Mouse (Mus musculus): ENCODE measurements around the gene Hmg20b. TPM values are rescaled to one million over a fixed set of nuclear protein-coding genes. Genes with fewer than 3 reads are reported as not detected.

Hmg20b gene
- polyA plus RNA-seq, 1 experiment from 2014 or later = 72.2 TPM

DNA sequence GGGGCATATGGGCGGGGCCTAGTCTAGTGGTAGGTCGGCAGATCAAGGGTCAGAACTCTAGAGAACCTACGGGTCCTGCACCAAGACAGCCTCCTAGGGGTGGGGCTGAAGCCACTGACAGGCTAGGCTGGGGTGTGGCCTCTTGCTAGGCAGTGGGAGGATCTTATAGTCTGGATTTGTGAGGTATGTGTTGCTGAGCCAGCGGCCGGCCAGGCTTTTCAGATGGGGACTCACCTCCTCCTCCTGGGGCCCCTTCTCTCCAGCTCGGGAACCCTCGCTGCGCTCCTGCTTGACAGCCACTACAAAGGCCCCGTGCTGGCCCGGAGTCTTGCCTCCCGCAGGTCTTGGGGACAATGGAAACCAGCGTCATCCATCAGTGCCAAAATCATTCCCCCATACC is 1.1 kb downstream of the Hmg20b start:
- H3K9ac ChIP-seq (ENCODE audit: low read length) = peak overlapping the region; percentile 82
- peak overlapping the region; percentile 90 for H3K4me2 ChIP-seq (replicated peaks; ENCODE audit: low read depth)
- H3K4me3 ChIP-seq (ENCODE audit: low read depth, low read length) = peak overlapping the region; percentile 71
- TF ChIP-seq EP300 (optimal IDR thresholded peaks at IDR 0.05) (no peak), CTCF (IDR thresholded peaks at IDR 0.05; ENCODE audit: low read depth) (peak; percentile 19; the same call in 1 of the 2 replicates)
- WGBS = 5% methylated on average over 11 of the region's 12 CpGs
- peak; percentile 77 for DNase-seq (ENCODE audit: low spot score)
- ATAC-seq (ENCODE audit: low FRiP score, low TSS enrichment) = peak; percentile 38; the same call in 1 of the 2 replicates
- H3K27me3 ChIP-seq (ENCODE audit: control insufficient read depth, insufficient read depth, low read length) = no peaks in the 10 kb centered on the region
- H3K27ac ChIP-seq (replicated peaks) = peak overlapping the region; percentile 91
- no peaks in the 10 kb centered on the region for H3K36me3 ChIP-seq (ENCODE audit: control insufficient read depth, insufficient read depth, low read length)
- no peaks in the 10 kb centered on the region for H3K9me3 ChIP-seq (ENCODE audit: control insufficient read depth, low read length)
- H3K4me1 ChIP-seq (replicated peaks; ENCODE audit: control insufficient read depth, insufficient read depth) = peaks cover 5% of the 10 kb centered on the region

DNA sequence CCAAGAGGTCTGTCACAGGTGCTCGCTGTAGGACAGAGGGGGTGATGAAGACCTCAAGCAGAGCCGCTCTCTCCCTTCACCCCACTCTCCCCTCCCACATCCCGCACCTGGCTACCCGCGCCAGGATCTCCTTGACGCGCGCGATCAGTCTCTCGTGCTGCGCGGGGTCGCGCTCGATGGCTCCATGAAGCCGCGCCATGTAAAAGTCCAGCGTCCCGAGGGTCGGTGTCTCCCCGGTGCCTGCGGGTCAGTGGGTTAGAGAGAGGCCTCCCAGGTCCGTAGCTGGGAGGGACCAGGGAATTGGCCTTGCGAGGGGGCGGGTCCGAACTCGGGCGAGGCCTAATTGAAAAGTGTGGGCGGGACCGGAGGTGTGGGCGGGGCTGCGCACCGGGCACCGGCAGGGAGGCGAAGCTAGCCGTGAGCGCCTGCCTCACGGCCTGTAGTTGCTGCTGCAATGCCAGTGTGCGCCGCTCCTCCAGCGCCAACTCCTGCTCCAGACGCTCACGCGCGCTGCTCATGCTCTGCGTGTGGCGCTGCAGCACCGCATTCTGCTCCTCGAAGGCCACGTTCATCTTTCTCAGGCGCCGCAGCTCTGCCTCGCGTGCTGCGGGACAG is 3.7 kb downstream of the Hmg20b start:
- DNase-seq (ENCODE audit: low spot score) = peak; percentile 93
- 0 out of 2 replicates have a peak overlapping the region, but pooled peaks have one; percentile 31 for H3K9ac ChIP-seq (ENCODE audit: low read length)
- H3K4me3 ChIP-seq (ENCODE audit: low read depth, low read length) = no peak overlapping the region
- no peaks in the 10 kb centered on the region for H3K36me3 ChIP-seq (ENCODE audit: control insufficient read depth, insufficient read depth, low read length)
- 18% methylated on average over 52 of the region's 55 CpGs for WGBS
- H3K4me2 ChIP-seq (replicated peaks; ENCODE audit: low read depth) = peak overlapping the region; percentile 46
- peak; percentile 55 for ATAC-seq (ENCODE audit: low FRiP score, low TSS enrichment)
- 0 out of 2 replicates have a peak, but pooled peaks cover 3% of the 10 kb centered on the region for H3K27me3 ChIP-seq (ENCODE audit: control insufficient read depth, insufficient read depth, low read length)
- peaks cover 5% of the 10 kb centered on the region for H3K4me1 ChIP-seq (replicated peaks; ENCODE audit: control insufficient read depth, insufficient read depth)
- TF ChIP-seq CTCF (IDR thresholded peaks at IDR 0.05; ENCODE audit: low read depth) (peak; percentile 62), EP300 (optimal IDR thresholded peaks at IDR 0.05) (no peak)
- H3K27ac ChIP-seq (replicated peaks) = peak overlapping the region; percentile 65; the same call in 1 of the 2 replicates
- no peaks in the 10 kb centered on the region for H3K9me3 ChIP-seq (ENCODE audit: control insufficient read depth, low read length)

DNA sequence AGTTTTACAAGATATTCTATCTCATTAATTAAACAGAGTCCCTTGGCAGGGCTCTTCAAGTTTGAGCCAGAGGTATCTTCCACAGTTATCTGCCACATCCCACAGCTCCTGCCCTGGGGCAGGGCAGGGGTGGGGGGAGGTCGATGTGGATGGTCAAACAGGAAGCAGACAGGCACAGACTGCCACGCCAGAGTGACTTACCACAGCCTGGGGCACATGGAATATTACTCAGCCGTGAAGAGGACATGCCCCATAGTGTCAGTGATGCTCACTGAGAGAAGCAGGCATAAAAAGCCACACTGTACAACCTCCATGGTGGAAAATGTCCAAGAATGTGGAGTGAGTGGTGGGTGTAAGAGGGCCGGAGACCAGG is 5.1 kb downstream of the Hmg20b start:
- 86% methylated on average over 4 of the region's 4 CpGs for WGBS
- H3K27ac ChIP-seq (replicated peaks) = no peak overlapping the region
- no peak overlapping the region for H3K4me2 ChIP-seq (replicated peaks; ENCODE audit: low read depth)
- H3K27me3 ChIP-seq (ENCODE audit: control insufficient read depth, insufficient read depth, low read length) = 0 out of 2 replicates have a peak, but pooled peaks cover 3% of the 10 kb centered on the region
- H3K4me3 ChIP-seq (ENCODE audit: low read depth, low read length) = no peak overlapping the region
- no peak for TF ChIP-seq CTCF (IDR thresholded peaks at IDR 0.05; ENCODE audit: low read depth)
- TF ChIP-seq EP300 (optimal IDR thresholded peaks at IDR 0.05) = no peak
- no peaks in the 10 kb centered on the region for H3K9me3 ChIP-seq (ENCODE audit: control insufficient read depth, low read length)
- peaks cover 5% of the 10 kb centered on the region for H3K4me1 ChIP-seq (replicated peaks; ENCODE audit: control insufficient read depth, insufficient read depth)
- no peak overlapping the region for H3K9ac ChIP-seq (ENCODE audit: low read length)
- no peaks in the 10 kb centered on the region for H3K36me3 ChIP-seq (ENCODE audit: control insufficient read depth, insufficient read depth, low read length)
- ATAC-seq (ENCODE audit: low FRiP score, low TSS enrichment) (no peak), DNase-seq (ENCODE audit: low spot score) (no peak)

DNA sequence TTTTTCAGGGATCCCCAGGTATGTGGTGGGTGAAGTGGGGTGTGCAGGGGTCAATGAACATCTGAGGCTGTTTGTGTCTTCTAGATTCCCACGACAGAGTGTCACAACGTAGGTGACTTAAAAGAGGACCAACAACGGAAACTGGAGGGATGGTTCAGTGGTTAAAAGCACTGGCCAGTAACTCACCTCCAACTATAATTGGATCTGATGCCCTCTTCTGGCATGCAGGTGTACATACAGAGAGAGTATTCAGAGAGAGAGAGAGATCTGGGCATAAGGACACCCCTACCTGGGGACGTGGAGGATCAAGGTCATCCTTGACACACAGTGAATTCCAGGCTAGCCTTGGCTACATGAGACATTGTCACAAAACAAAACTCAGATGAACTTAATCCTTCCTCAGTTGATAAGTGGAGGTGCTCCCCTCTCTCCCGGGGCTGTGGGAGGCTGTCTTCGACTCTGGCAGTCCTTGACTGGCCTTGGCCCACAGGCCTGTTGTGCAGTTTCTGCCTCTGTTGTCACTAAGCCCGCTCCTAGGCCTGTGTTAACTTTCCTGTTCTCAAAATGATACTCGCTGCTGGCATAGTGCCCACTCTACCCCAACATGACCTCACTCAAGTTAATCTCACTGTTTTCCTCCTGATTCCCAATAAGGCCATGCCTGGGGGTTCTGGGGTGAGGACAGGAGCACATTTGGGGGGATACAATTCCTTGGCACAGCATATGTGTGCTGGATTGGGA is 5.7 kb downstream of the Hmg20b start:
- no peak for ATAC-seq (ENCODE audit: low FRiP score, low TSS enrichment)

DNA sequence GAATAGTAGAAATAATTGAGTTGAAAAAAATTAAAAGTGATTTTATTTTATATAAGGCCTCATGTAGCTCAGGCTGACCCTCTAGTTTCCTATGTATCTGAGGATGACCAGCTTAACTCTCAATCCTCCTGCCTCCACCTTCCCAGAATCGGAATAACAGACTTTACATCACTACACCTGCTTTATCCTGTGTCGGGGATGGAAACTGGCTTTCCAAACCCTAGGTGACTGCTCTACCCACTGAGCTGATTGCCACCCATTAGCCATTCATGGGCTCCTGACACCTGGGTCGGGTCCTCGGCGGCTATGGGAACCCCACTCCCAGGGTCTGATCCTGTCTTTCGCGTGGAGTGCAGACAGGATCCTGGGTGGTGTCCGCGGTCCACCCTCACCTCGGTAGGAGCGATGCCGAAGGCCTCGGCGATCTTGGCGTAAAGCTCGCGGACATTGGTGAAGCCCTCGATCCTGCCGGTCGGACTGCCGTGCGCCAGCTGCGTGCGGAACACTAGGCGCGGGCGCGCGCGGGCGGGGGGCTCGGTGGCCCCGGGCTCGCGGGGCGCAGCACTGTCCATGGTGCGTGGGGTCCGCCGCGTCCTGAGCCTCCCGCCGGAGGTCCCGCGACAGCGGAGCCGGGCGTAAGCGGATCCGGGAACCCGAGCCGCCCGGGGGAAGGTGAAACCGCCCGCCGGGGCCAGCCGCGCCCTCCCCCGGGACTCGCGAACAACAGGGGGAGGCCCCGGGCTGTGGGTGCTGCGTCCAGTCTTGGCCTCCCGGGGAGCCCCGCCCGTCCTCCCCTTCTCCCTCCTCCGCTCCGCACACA is 7.4 kb downstream of the Hmg20b start, which contains the start of gene Gipc3:
Gipc3 (minus strand) TSS at position 581 of the 820 bp plus-strand sequence.
- Histone ChIP-seq H3K27ac (replicated peaks) (no peak within 1 kb of the TSS), H3K4me1 (replicated peaks; ENCODE audit: control insufficient read depth, insufficient read depth) (no peaks in the 10 kb centered on the region; the same call in 1 of the 2 replicates), H3K4me3 (ENCODE audit: low read depth, low read length) (peak within 1 kb of the TSS; percentile 48), H3K9me3 (ENCODE audit: control insufficient read depth, low read length) (no peaks in the 10 kb centered on the region), H3K4me2 (replicated peaks; ENCODE audit: low read depth) (peak within 1 kb of the TSS; percentile 84), H3K36me3 (ENCODE audit: control insufficient read depth, insufficient read depth, low read length) (no peaks in the 10 kb centered on the region), H3K27me3 (ENCODE audit: control insufficient read depth, insufficient read depth, low read length) (0 out of 2 replicates have a peak, but pooled peaks cover 3% of the 10 kb centered on the region), H3K9ac (ENCODE audit: low read length) (peak within 1 kb of the TSS; percentile 68)
- 6% methylated on average over 43 of the region's 67 CpGs for WGBS
- TF ChIP-seq CTCF (IDR thresholded peaks at IDR 0.05; ENCODE audit: low read depth) (no peak), EP300 (optimal IDR thresholded peaks at IDR 0.05) (no peak)
- ATAC-seq (ENCODE audit: low FRiP score, low TSS enrichment) (no peak), DNase-seq (ENCODE audit: low spot score) (no peak)

More for the DNA sequence above, 5.7 kb downstream of the Hmg20b start:
- H3K4me2 ChIP-seq (replicated peaks; ENCODE audit: low read depth) = no peak overlapping the region
- 41% methylated on average over 8 of the region's 8 CpGs for WGBS
- no peaks in the 10 kb centered on the region for H3K36me3 ChIP-seq (ENCODE audit: control insufficient read depth, insufficient read depth, low read length)
- peaks cover 4% of the 10 kb centered on the region for H3K4me1 ChIP-seq (replicated peaks; ENCODE audit: control insufficient read depth, insufficient read depth)
- DNase-seq (ENCODE audit: low spot score) = no peak
- no peak overlapping the region for H3K4me3 ChIP-seq (ENCODE audit: low read depth, low read length)
- H3K27ac ChIP-seq (replicated peaks) = no peak overlapping the region
- H3K9me3 ChIP-seq (ENCODE audit: control insufficient read depth, low read length) = no peaks in the 10 kb centered on the region
- H3K9ac ChIP-seq (ENCODE audit: low read length) = no peak overlapping the region
- H3K27me3 ChIP-seq (ENCODE audit: control insufficient read depth, insufficient read depth, low read length) = 0 out of 2 replicates have a peak, but pooled peaks cover 3% of the 10 kb centered on the region
- TF ChIP-seq CTCF (IDR thresholded peaks at IDR 0.05; ENCODE audit: low read depth) (peak; percentile 59), EP300 (optimal IDR thresholded peaks at IDR 0.05) (no peak)
